ENCODE assay signal across 28 mouse cellular contexts in genomic region chr1:64275865-64276264, GRCm38 (mm10).
"Had no signal": no experiment of that assay in that cellular context is flagged by ENCODE, and none has a peak within 500 bp of the region (broad histone marks: within the 10 kb centered on the region; RNA-seq: fewer than 3 reads in every experiment).

No protein-coding gene starts in this region.

- H3K9ac ChIP-seq: embryonic facial prominence, embryonic 12.5 days; embryonic facial prominence, embryonic 13.5 days; embryonic facial prominence, embryonic 15.5 days; forebrain, embryonic 12.5 days; forebrain, embryonic 13.5 days; forebrain, embryonic 15.5 days; forebrain, postnatal 0 days had no signal

- H3K27me3 ChIP-seq: embryonic facial prominence, embryonic 12.5 days; embryonic facial prominence, embryonic 13.5 days; embryonic facial prominence, embryonic 15.5 days; forebrain, embryonic 12.5 days; forebrain, embryonic 13.5 days; forebrain, embryonic 15.5 days had no signal

- DNase-seq: cerebellum, adult 18-20 months; cerebellum, adult 2 months; cerebellum, adult 8-10 months; cerebellum, adult 9-10 months; cerebellum, adult 9-11 months; cerebellum, postnatal 10 days; cerebellum, postnatal 14 days; cerebellum, postnatal 25 days; cerebellum, postnatal 36 days; embryo, embryonic 11 days; forebrain, postnatal 0 days; gastrocnemius, adult 2 months; gastrocnemius, postnatal 10 days; gastrocnemius, postnatal 14 days; gastrocnemius, postnatal 25 days; gastrocnemius, postnatal 36 days; heart, adult 11 months had no signal

- H3K27ac ChIP-seq: embryonic facial prominence, embryonic 10.5 days; embryonic facial prominence, embryonic 12.5 days; embryonic facial prominence, embryonic 13.5 days; embryonic facial prominence, embryonic 15.5 days; forebrain, embryonic 10.5 days; forebrain, embryonic 12.5 days; forebrain, embryonic 13.5 days; forebrain, embryonic 15.5 days; gastrocnemius, adult 2 months had no signal

- H3K4me2 ChIP-seq: embryonic facial prominence, embryonic 12.5 days; embryonic facial prominence, embryonic 13.5 days; embryonic facial prominence, embryonic 15.5 days; forebrain, embryonic 12.5 days; forebrain, embryonic 13.5 days; forebrain, embryonic 15.5 days had no signal

- ATAC-seq: forebrain, embryonic 13.5 days; forebrain, embryonic 14.5 days; forebrain, embryonic 15.5 days; forebrain, embryonic 16.5 days; forebrain, postnatal 0 days had no signal

- H3K9me3 ChIP-seq: embryonic facial prominence, embryonic 10.5 days; embryonic facial prominence, embryonic 12.5 days; embryonic facial prominence, embryonic 13.5 days; embryonic facial prominence, embryonic 15.5 days; forebrain, embryonic 10.5 days; forebrain, embryonic 12.5 days; forebrain, embryonic 13.5 days; forebrain, embryonic 15.5 days had no signal

- H3K4me1 ChIP-seq: embryonic facial prominence, embryonic 15.5 days; forebrain, embryonic 12.5 days; forebrain, embryonic 13.5 days; forebrain, embryonic 15.5 days had no signal

- H3K4me3 ChIP-seq: embryonic facial prominence, embryonic 10.5 days; embryonic facial prominence, embryonic 12.5 days; embryonic facial prominence, embryonic 13.5 days; embryonic facial prominence, embryonic 15.5 days; erythroblast, embryonic 14.5 days; forebrain, embryonic 10.5 days; forebrain, embryonic 12.5 days; forebrain, embryonic 13.5 days; forebrain, embryonic 15.5 days; gastrocnemius, adult 2 months had no signal

- H3K36me3 ChIP-seq: embryonic facial prominence, embryonic 10.5 days; embryonic facial prominence, embryonic 12.5 days; embryonic facial prominence, embryonic 13.5 days; embryonic facial prominence, embryonic 15.5 days; forebrain, embryonic 10.5 days; forebrain, embryonic 12.5 days; forebrain, embryonic 15.5 days had no signal
